Mouse (Mus musculus): ENCODE measurements around the gene Mrps18a.
A peak's percentile ranks its signal among the peaks of the same experiment; 100 is the strongest.

The Mrps18a gene

GRCm38 (mm10) chr17:46110402-46111289 is at the start of gene Mrps18a:
Mrps18a (plus strand) TSS chr17:46110986.
- DNase-seq (ENCODE audit: low read depth, low spot score) = peak; percentile 78

GRCm38 (mm10) chr17:46063283-46063973 is 47.4 kb upstream of the Mrps18a start:
- no peak for DNase-seq (ENCODE audit: low read depth, low spot score)

- DNase-seq (ENCODE audit: low read depth, low spot score) = no peak
These were observed 46.8 kb upstream of the Mrps18a start for GRCm38 (mm10) chr17:46063974-46064312.

GRCm38 (mm10) chr17:46070046-46070445 is 40.7 kb upstream of the Mrps18a start:
- DNase-seq (ENCODE audit: low read depth, low spot score) = no peak

- no peak for DNase-seq (ENCODE audit: low read depth, low spot score)
These were observed 39.3 kb upstream of the Mrps18a start for GRCm38 (mm10) chr17:46071531-46071930.

- no peak for DNase-seq (ENCODE audit: low read depth, low spot score)
These were observed 37.0 kb upstream of the Mrps18a start for GRCm38 (mm10) chr17:46073730-46074301.

- no peak for DNase-seq (ENCODE audit: low read depth, low spot score)
These were observed 36.2 kb upstream of the Mrps18a start for GRCm38 (mm10) chr17:46074398-46075115.

- DNase-seq (ENCODE audit: low read depth, low spot score) = no peak
These were observed 35.7 kb upstream of the Mrps18a start for GRCm38 (mm10) chr17:46075116-46075485.

- no peak for DNase-seq (ENCODE audit: low read depth, low spot score)
These were observed 35.1 kb upstream of the Mrps18a start for GRCm38 (mm10) chr17:46075551-46076259.

GRCm38 (mm10) chr17:46076260-46076551 is 34.6 kb upstream of the Mrps18a start:
- DNase-seq (ENCODE audit: low read depth, low spot score) = no peak

GRCm38 (mm10) chr17:46077921-46078534 is 32.8 kb upstream of the Mrps18a start:
- no peak for DNase-seq (ENCODE audit: low read depth, low spot score)

- no peak for DNase-seq (ENCODE audit: low read depth, low spot score)
These were observed 31.7 kb upstream of the Mrps18a start for GRCm38 (mm10) chr17:46079037-46079436.

- no peak for DNase-seq (ENCODE audit: low read depth, low spot score)
These were observed 30.4 kb upstream of the Mrps18a start for GRCm38 (mm10) chr17:46080388-46080787.

- no peak for DNase-seq (ENCODE audit: low read depth, low spot score)
These were observed 29.7 kb upstream of the Mrps18a start for GRCm38 (mm10) chr17:46081042-46081441.

GRCm38 (mm10) chr17:46081657-46082056 is 29.1 kb upstream of the Mrps18a start:
- no peak for DNase-seq (ENCODE audit: low read depth, low spot score)

- DNase-seq (ENCODE audit: low read depth, low spot score) = no peak
These were observed 27.4 kb upstream of the Mrps18a start for GRCm38 (mm10) chr17:46083381-46083780.

- DNase-seq (ENCODE audit: low read depth, low spot score) = peak; percentile 11
These were observed 26.7 kb upstream of the Mrps18a start for GRCm38 (mm10) chr17:46084091-46084501.

GRCm38 (mm10) chr17:46086341-46086870 is 24.4 kb upstream of the Mrps18a start:
- no peak for DNase-seq (ENCODE audit: low read depth, low spot score)

GRCm38 (mm10) chr17:46091351-46091750 is 19.4 kb upstream of the Mrps18a start:
- DNase-seq (ENCODE audit: low read depth, low spot score) = no peak

- DNase-seq (ENCODE audit: low read depth, low spot score) = no peak
These were observed 18.9 kb upstream of the Mrps18a start for GRCm38 (mm10) chr17:46091899-46092298.

GRCm38 (mm10) chr17:46098525-46098924 is 12.3 kb upstream of the Mrps18a start:
- no peak for DNase-seq (ENCODE audit: low read depth, low spot score)
